Mouse (Mus musculus) limb, embryonic 13.5 days (tissue): ENCODE data around the gene Ttc16. TPM values are rescaled to one million over a fixed set of nuclear protein-coding genes. Genes with fewer than 3 reads are reported as not detected.

Source experiments
- ATAC-seq: fragments of 200-750 bp; cut with Nextera tagmentation; 2 replicates; pipeline ENCODE4 v1.8.0; 2017; ENCODE audit warnings: low read depth, moderate number of reproducible peaks, moderate TSS enrichment; ENCODE audit not compliant: low FRiP score
- H3K27ac ChIP-seq: fragments of 300-500 bp; sonication (generic); 2 replicates; pipeline ENCODE4 v1.5.1; 2015; ENCODE audit warnings: inconsistent platforms, mild to moderate bottlenecking, moderate library complexity
- H3K27me3 ChIP-seq: fragments of 300-500 bp; sonication (generic); 2 replicates; pipeline ENCODE4 v1.6.1; 2015; ENCODE audit warnings: mild to moderate bottlenecking, inconsistent platforms
- H3K36me3 ChIP-seq: fragments of 300-500 bp; sonication (generic); 2 replicates; pipeline ENCODE4 v1.6.1; 2015; ENCODE audit warnings: inconsistent platforms, mild to moderate bottlenecking, moderate library complexity
- H3K4me1 ChIP-seq: fragments of 300-500 bp; sonication (generic); 2 replicates; pipeline ENCODE4 v1.6.1; 2015; ENCODE audit warnings: inconsistent platforms
- H3K4me2 ChIP-seq: fragments of 300-500 bp; sonication (generic); replicated peaks from 2 replicates; pipeline ENCODE4 v1.6.1; 2015; ENCODE audit warnings: inconsistent platforms, mild to moderate bottlenecking, moderate library complexity
- H3K4me3 ChIP-seq: fragments of 300-500 bp; sonication (generic); 2 replicates; pipeline ENCODE4 v1.5.1; 2015; ENCODE audit warnings: moderate library complexity, mild to moderate bottlenecking, inconsistent platforms
- H3K9ac ChIP-seq: fragments of 300-500 bp; sonication (generic); 2 replicates; pipeline ENCODE4 v1.6.1; 2015; ENCODE audit warnings: mild to moderate bottlenecking, inconsistent platforms
- H3K9me3 ChIP-seq: fragments of 300-500 bp; sonication (generic); 2 replicates; pipeline ENCODE4 v1.6.1; 2016; ENCODE audit warnings: inconsistent platforms
- WGBS: fragments of 180-500 bp; shearing (Covaris S2); methylation state at CpG from one replicate; pipeline ENCODE4 v1.1.7; 2015; 5-methylcytosine and 5-hydroxymethylcytosine counted together
- polyA plus RNA-seq: library from polyadenylated mRNA; unstranded; fragments of >200 nt; fragmentation: Nextera tagmentation; extraction: Ambion mirVana; gene quantifications from 2 replicates; pipeline ENCODE4 v1.2.1, GENCODE M21; 2015

Ttc16 gene
- polyA plus RNA-seq, 1 experiment from 2014 or later: 0.61 TPM

DNA sequence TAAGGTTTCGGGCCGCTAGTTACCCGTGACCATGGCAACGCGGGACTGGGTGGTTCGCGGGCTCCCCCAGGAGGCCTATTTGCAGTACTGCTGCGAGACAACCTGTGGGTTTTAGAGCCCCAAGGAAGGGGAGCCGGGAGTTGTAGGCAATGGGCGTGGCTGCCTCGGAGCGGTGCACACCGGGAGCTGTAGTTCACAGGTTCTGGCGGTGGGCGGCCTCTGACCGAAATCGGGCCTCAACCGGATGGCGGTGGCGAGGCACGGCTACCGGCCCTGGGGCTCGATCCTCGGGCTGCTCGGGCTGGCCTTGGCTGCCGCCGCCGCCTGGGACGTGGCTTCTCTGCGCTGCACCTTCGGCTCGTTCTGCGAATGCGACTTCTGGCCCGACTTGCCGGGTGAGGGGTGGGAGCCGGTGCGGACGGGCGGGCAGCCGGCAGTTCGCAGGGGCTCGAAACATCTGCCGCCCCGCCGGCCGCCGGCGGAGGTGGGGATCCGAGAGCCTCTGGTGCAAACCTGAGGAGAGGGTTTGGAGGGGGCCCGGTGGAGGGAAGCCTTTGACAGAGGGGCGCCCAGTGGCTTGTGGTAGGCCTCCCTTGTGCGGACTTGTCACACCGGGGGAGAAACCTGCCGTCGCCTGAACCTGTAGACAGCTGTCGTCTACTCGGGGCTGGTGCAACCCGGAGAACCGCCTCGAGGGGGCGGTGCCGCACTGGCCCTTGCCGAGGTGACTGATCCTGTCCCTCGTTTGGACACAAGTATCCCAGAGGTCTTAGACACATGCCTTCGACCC lies 18.2 kb downstream of the Ttc16 start, which contains the start of gene Tor2a:
Tor2a (plus strand) TSS at position 179 of the 790 bp plus-strand sequence.
- H3K27me3 ChIP-seq: 0 out of 2 replicates have a peak, but pooled peaks cover 2% of the 10 kb centered on the region
- no peaks in the 10 kb centered on the region for H3K9me3 ChIP-seq
- H3K4me1 ChIP-seq: peaks cover 12% of the 10 kb centered on the region
- H3K9ac ChIP-seq: peak within 1 kb of the TSS; percentile 84
- H3K4me2 ChIP-seq: peak within 1 kb of the TSS; percentile 62
- H3K36me3 ChIP-seq: peaks cover 47% of the 10 kb centered on the region
- peak; percentile 96 for ATAC-seq
- peak within 1 kb of the TSS; percentile 90 for H3K27ac ChIP-seq
- H3K4me3 ChIP-seq: peak within 1 kb of the TSS; percentile 69
- WGBS: under 1% methylated on average over 66 of the region's 66 CpGs

DNA sequence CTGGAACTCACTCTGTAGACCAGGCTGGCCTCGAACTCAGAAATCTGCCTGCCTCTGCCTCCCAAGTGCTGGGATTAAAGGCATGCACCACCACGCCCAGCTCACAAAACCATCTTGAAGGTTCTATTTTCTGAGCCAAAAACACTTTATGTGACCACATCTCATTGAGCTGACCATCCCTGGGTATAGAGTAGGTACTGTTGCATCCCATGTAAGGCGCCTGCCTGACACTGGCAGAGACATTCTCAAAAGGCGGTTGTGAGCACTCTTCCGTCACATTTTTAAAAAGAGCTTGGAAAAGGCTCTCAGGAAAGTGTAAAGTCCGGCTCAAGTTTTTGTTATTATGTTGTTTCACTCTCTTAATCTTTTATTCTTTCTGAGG lies 18.8 kb downstream of the Ttc16 start:
- Histone ChIP-seq H3K27me3 (0 out of 2 replicates have a peak, but pooled peaks cover 2% of the 10 kb centered on the region), H3K9me3 (no peaks in the 10 kb centered on the region), H3K4me3 (no peak overlapping the region), H3K4me2 (peak overlapping the region; percentile 40), H3K27ac (no peak overlapping the region), H3K4me1 (peaks cover 17% of the 10 kb centered on the region), H3K9ac (no peak overlapping the region), H3K36me3 (peaks cover 41% of the 10 kb centered on the region)
- 34% methylated on average over 6 of the region's 6 CpGs for WGBS
- no peak; the same call in 1 of the 2 replicates for ATAC-seq

DNA sequence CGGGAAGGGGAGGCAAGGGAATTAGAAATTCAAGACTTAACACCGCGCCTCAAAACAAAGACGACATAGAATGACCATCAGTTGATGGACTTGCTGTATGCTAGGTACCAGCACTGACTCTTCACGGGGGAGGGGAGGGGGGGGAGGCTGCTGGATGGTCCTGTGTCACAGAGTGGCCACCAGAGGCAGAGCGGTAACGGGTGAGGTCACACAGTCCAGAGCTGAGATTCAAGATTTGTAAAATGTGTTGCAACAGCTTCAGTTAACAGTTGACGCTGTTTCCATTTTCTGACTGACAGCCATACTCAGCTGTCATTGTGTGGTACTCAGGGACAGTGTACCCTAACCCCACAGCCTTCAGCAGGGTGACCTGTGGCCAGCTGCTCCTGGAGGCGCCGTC lies 23.3 kb downstream of the Ttc16 start:
- ATAC-seq: no peak
- Histone ChIP-seq H3K4me3 (peak overlapping the region; percentile 42; the same call in 1 of the 2 replicates), H3K9ac (no peak overlapping the region), H3K9me3 (no peaks in the 10 kb centered on the region), H3K4me1 (peaks cover 17% of the 10 kb centered on the region), H3K27me3 (0 out of 2 replicates have a peak, but pooled peaks cover 2% of the 10 kb centered on the region), H3K4me2 (peak overlapping the region; percentile 66), H3K36me3 (peaks cover 34% of the 10 kb centered on the region), H3K27ac (no peak overlapping the region)
- 64% methylated on average over 10 of the region's 10 CpGs for WGBS

DNA sequence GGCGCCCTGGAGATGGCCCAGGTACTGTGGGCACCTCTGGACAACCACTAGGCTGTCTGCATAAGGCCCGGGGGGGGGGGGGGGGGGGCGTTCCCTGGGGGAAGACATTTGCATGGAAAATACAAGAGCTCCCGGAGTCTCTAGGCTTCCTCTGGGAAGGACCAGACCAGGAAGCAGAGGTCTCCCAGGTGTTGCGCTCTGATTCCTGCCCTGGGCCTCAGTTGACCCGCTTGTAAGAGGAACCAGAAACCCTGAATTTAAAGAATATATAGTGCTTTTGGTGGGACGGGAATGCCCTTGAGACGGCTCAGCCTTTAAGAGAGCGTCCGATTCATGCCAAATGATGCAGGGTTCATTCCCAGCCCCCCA lies 23.8 kb downstream of the Ttc16 start:
- no peak for ATAC-seq
- Histone ChIP-seq H3K27me3 (0 out of 2 replicates have a peak, but pooled peaks cover 2% of the 10 kb centered on the region), H3K4me3 (peak overlapping the region; percentile 42), H3K4me1 (peaks cover 17% of the 10 kb centered on the region), H3K27ac (no peak overlapping the region), H3K4me2 (peak overlapping the region; percentile 66), H3K36me3 (peaks cover 40% of the 10 kb centered on the region), H3K9me3 (no peaks in the 10 kb centered on the region), H3K9ac (peak overlapping the region; percentile 61)
- 21% methylated on average over 9 of the region's 10 CpGs for WGBS

DNA sequence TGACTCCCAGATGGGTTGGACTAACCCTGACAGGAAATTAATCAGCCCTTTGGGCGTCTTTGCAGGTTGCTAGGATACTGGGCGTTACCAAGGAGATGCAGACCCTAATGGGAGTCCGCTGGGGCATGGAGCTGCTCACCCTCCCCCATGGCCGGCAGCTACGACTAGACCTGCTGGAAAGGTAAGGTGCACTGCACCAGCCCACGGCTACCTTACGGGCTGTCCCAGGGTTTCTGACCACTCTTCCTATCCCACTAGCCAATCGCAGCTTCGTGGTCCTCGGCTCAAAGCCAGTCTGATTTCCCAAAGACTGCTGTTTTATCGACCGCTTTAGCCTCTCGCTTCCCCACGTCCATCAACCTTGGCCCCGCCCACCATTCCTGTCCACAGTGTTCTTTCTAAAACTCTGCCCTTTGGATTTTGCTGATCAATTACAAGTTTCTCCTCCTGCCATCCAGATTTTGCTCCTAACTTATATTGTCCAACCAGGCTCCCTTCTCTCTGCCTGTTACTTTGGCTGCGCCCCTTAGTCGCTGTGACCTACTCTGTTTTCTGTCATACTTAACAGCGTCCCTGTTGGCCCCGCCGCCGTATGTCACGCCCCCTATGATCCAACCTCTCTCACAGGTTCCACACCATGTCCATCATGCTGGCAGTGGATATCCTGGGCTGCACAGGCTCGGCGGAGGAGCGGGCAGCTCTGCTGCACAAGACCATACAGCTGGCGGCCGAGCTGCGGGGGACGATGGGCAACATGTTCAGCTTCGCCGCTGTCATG lies 24.4 kb downstream of the Ttc16 start:
- Histone ChIP-seq H3K4me2 (peak overlapping the region; percentile 66), H3K27ac (peak overlapping the region; percentile 10; the same call in 1 of the 2 replicates), H3K9ac (peak overlapping the region; percentile 61), H3K9me3 (no peaks in the 10 kb centered on the region), H3K36me3 (peaks cover 45% of the 10 kb centered on the region), H3K27me3 (0 out of 2 replicates have a peak, but pooled peaks cover 2% of the 10 kb centered on the region), H3K4me1 (peaks cover 17% of the 10 kb centered on the region), H3K4me3 (peak overlapping the region; percentile 42)
- peak; percentile 83 for ATAC-seq
- WGBS: 7% methylated on average over 29 of the region's 31 CpGs

DNA sequence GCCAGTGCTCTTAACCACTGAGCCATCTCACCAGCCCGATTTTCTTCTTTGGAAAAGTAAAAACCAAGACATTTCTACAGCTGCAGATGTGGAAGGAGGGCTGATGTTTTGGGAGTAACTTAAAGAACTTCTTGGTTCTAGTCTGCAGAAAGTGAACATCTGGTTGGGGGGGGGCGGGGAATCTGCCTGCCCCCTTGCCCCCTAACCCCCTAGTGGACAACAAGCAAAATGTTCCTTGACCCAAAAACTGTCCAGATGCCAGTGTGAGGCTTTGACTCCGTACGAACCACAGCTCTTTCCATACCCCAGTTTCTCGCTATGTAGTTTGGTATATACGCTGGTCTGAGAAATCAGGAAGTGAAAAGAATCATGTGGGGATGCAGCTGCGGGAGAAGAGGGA lies 25.2 kb downstream of the Ttc16 start:
- WGBS: 72% methylated on average over 7 of the region's 7 CpGs
- H3K4me3 ChIP-seq: no peak overlapping the region
- H3K36me3 ChIP-seq: peaks cover 54% of the 10 kb centered on the region
- H3K9ac ChIP-seq: no peak overlapping the region
- 0 out of 2 replicates have a peak, but pooled peaks cover 2% of the 10 kb centered on the region for H3K27me3 ChIP-seq
- H3K27ac ChIP-seq: no peak overlapping the region
- H3K4me1 ChIP-seq: peaks cover 17% of the 10 kb centered on the region
- H3K4me2 ChIP-seq: no peak overlapping the region
- H3K9me3 ChIP-seq: no peaks in the 10 kb centered on the region
- ATAC-seq: no peak

DNA sequence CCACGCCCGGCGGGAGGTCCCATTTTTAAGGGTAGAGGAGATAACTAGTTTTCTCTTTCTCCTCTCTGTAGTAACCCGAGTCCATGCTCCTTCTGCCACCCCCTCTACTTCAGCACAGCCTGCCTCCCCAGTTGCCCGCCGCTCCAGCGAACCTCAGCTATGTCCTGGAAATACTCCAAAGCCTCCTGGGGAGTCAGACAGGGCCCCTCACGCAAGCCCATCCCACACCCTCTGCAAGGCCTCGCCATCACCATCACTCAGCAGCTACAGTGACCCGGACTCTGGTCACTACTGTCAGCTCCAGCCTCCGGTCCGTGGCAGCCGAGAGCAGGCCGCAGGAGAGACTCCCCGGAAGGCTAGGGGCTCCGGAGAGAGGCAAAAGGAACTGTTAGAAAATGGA lies 26.4 kb downstream of the Ttc16 start:
- no peak for ATAC-seq
- Histone ChIP-seq H3K9ac (no peak overlapping the region), H3K4me2 (no peak overlapping the region), H3K4me3 (no peak overlapping the region), H3K9me3 (no peaks in the 10 kb centered on the region), H3K27me3 (0 out of 2 replicates have a peak, but pooled peaks cover 3% of the 10 kb centered on the region), H3K27ac (no peak overlapping the region), H3K4me1 (peaks cover 17% of the 10 kb centered on the region), H3K36me3 (peaks cover 47% of the 10 kb centered on the region)
- 89% methylated on average over 16 of the region's 16 CpGs for WGBS

DNA sequence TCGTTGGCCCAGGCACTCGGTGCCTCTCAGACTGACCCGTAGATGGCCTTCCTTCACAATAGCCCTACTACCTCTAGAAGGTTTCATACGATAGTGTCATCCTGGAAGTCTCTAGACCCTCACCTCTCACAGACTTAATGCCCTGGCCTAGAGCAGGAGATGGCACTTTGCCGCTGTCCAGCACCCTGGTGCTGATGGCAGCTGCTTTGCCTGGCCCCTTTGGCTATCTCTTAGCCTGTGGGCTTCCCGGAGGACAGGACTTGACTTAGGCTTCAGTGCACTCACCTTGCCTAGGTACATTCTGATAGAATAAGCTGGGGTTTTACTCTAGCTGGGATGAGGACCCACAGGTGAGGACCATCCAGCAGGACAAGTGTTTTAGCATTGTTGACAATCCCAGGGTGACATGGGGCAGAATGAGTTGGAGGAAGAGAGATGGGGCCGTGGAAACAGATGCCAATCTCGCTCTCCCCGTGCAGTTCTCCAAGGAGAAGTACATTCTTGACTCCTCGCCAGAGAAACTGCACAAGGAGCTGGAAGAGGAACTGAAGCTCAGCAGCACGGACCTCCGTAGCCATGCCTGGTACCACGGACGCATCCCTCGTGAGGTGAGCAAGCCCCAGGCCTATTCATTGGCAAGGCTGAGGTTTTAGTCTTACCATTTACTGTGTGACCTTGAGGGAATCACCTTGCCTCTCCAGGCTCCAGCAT lies 31.0 kb downstream of the Ttc16 start:
- Histone ChIP-seq H3K9me3 (no peaks in the 10 kb centered on the region), H3K36me3 (peaks cover 33% of the 10 kb centered on the region), H3K4me1 (peaks cover 20% of the 10 kb centered on the region), H3K4me3 (no peak overlapping the region), H3K9ac (no peak overlapping the region), H3K27ac (no peak overlapping the region), H3K4me2 (no peak overlapping the region), H3K27me3 (peaks cover 47% of the 10 kb centered on the region)
- ATAC-seq: no peak
- WGBS: 76% methylated on average over 15 of the region's 15 CpGs

DNA sequence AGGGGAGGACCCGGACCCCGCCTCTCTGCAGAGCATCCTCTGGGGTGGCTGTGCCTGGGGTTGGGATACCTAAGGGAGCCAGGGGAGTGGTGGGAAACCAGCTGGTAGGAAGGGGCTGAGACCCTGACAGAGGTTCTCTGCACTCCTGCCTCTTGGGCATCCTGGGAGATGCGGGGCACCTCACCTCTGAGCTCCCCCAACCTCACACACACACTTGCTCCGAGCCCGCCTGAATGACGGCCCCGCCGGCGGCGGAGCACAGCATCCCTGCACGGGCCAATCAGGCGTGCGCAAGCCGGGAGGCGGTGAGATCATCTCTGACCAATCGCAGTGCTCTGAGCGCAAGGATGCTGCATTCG lies 33.3 kb downstream of the Ttc16 start:
- WGBS: 1% methylated on average over 18 of the region's 18 CpGs
- Histone ChIP-seq H3K9me3 (no peaks in the 10 kb centered on the region), H3K4me2 (peak overlapping the region; percentile 97), H3K9ac (no peak overlapping the region), H3K36me3 (peaks cover 21% of the 10 kb centered on the region), H3K27me3 (peaks cover 50% of the 10 kb centered on the region), H3K27ac (no peak overlapping the region), H3K4me3 (peak overlapping the region; percentile 57), H3K4me1 (peaks cover 20% of the 10 kb centered on the region)
- peak; percentile 70; the same call in 1 of the 2 replicates for ATAC-seq

DNA sequence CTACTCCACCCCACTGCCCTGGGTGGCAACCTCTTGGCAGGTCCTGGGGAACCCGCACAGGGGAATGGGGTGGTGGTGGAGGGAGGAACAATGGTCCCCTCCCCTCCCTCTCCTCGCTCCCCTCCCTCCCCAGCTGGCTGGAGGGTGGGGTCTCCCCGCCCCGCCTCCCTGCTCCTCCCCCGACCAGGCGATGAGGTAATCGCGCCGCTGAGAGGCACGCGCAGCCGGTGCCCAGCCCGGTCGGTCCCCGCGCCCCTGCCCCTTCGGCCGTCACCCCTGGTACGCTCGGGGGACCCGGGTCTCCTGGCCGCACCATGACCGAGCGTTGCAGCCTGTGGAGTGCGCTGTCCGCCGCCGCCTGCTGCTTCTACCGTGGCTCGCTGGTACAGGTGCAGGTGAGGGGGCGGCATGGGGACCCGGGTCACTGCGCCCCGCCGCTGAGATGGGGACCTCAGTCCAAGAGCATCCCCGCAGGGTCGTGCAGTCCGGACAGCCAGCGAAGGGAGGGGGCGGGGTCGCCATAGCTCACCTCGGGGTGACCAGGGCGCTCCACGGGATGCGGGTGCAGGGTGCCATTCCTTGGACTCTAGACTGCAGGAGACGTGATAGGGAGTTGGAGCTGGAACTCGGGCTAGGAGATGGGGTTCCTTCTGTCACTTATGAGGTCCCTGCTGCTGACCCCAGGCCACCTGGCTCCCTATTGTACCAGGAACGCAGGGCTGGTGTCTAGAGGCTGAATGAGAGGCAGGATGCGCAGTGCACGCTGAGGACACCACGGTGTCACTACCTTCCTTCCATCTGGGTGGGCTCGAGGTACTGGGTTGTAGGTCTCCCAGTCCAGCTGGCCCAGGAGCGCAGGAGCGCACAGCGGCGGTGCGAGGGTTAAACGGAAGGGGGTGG lies 33.9 kb downstream of the Ttc16 start:
- WGBS: 3% methylated on average over 45 of the region's 58 CpGs
- peak; percentile 54 for ATAC-seq
- peak overlapping the region; percentile 63 for H3K9ac ChIP-seq
- peak overlapping the region; percentile 57 for H3K4me3 ChIP-seq
- H3K27me3 ChIP-seq: peaks cover 50% of the 10 kb centered on the region
- H3K36me3 ChIP-seq: peaks cover 15% of the 10 kb centered on the region
- H3K4me1 ChIP-seq: peaks cover 20% of the 10 kb centered on the region
- H3K27ac ChIP-seq: no peak overlapping the region
- H3K9me3 ChIP-seq: no peaks in the 10 kb centered on the region
- peak overlapping the region; percentile 97 for H3K4me2 ChIP-seq

DNA sequence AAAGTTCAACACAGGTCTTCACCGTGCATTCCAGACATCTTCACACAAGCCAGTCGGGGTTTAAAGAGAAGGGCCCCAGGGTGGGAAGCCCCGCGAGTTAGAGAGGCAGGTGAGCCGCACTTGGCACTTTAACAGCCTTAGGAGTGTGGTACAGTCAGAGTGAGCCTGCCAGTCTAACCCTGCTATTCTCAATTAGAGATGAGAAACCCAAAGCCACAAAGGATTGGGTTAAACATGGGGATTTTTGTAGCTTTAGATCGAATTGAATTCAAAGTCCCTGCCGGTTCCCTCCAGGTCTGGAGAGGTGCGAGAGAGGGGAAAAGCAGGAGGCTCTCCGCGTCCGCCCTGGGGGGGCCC lies 34.5 kb downstream of the Ttc16 start, which contains the start of gene 6330409D20Rik:
6330409D20Rik (minus strand) TSS at position 101 of the 357 bp plus-strand sequence.
- peaks cover 50% of the 10 kb centered on the region for H3K27me3 ChIP-seq
- peaks cover 8% of the 10 kb centered on the region for H3K36me3 ChIP-seq
- peak within 1 kb of the TSS; percentile 97 for H3K4me2 ChIP-seq
- 5% methylated on average over 11 of the region's 11 CpGs for WGBS
- peaks cover 20% of the 10 kb centered on the region for H3K4me1 ChIP-seq
- peak within 1 kb of the TSS; percentile 57 for H3K4me3 ChIP-seq
- H3K9ac ChIP-seq: peak within 1 kb of the TSS; percentile 63
- H3K9me3 ChIP-seq: no peaks in the 10 kb centered on the region
- ATAC-seq: no peak
- H3K27ac ChIP-seq: no peak within 1 kb of the TSS
